Mouse (Mus musculus): ENCODE measurements at regions not wholly inside any gene's neighbourhood (a gene's known extent, or its start where the extent isn't known, plus 50 kb on each side); places are given as distances from the start of the nearest gene placed in this dataset.

GRCm38 (mm10) chr9:71360676-71361075, 125.1 kb downstream of the Polr2m start:
- in situ Hi-C loops (cut with MboI; ENCODE audit: unreplicated experiment in 2 of 2) = no loop called here

- in situ Hi-C loops (cut with MboI; ENCODE audit: unreplicated experiment in 2 of 2) = loop anchor here (5.0 to 10.0 kb wide), 3 partner anchors 176 to 263 kb away; no protein-coding TSS in a partner anchor
These were observed 126.8 kb downstream of the Polr2m start for GRCm38 (mm10) chr9:71358961-71359360.

- in situ Hi-C loops (cut with MboI; ENCODE audit: unreplicated experiment in 2 of 2) = loop anchor here (5.0 to 10.0 kb wide), 3 partner anchors 179 to 267 kb away; no protein-coding TSS in a partner anchor
These were observed 130.0 kb downstream of the Polr2m start for GRCm38 (mm10) chr9:71355721-71356120.

Data from v-Abl transformed pro-B cells (cell line).